Mouse (Mus musculus) ES-E14 (cell line): ENCODE measurements around the gene Doc2g. TPM values are rescaled to one million over a fixed set of nuclear protein-coding genes. Genes with fewer than 3 reads are reported as not detected.
A peak's percentile ranks its signal among the peaks of the same experiment; 100 is the strongest.

Experiments
- DNase-seq: peaks from one replicate; pipeline ENCODE4 v3.0.0-alpha.2; 2013; ENCODE audit warnings: low read depth, low spot score
- H3K27ac ChIP-seq: 2 replicates; pipeline ENCODE4 v1.5.1; 2012; ENCODE audit warnings: low read depth, mild to moderate bottlenecking, low read length, moderate library complexity, mixed read lengths; ENCODE audit not compliant: poor library complexity, insufficient read depth, severe bottlenecking
- H3K36me3 ChIP-seq: 2 replicates; pipeline ENCODE4 v1.6.1; 2012; ENCODE audit warnings: mild to moderate bottlenecking, low read length, moderate library complexity, mixed read lengths; ENCODE audit not compliant: control insufficient read depth, poor library complexity, insufficient read depth, severe bottlenecking
- H3K4me1 ChIP-seq, 2 experiments: fragments of 150-350 bp in 1 of 2; sonication (generic) in 1 of 2; 2 replicates each; pipeline ENCODE4 v1.6.1; 2012; ENCODE audit warnings: low read length in 2 of 2, mild to moderate bottlenecking in 1 of 2, mixed read lengths in 1 of 2; ENCODE audit not compliant: control insufficient read depth in 2 of 2, insufficient read depth in 2 of 2, poor library complexity in 1 of 2
- H3K4me3 ChIP-seq, 2 experiments: fragments of 150-350 bp in 1 of 2; sonication (generic) in 1 of 2; 2 replicates each; pipeline ENCODE4 v1.5.1; 2012; ENCODE audit warnings: low read length in 2 of 2, low read depth in 1 of 2, mild to moderate bottlenecking in 1 of 2, mixed read lengths in 1 of 2; ENCODE audit not compliant: insufficient read depth in 1 of 2, poor library complexity in 1 of 2, severe bottlenecking in 1 of 2
- H3K9ac ChIP-seq: 2 replicates; pipeline ENCODE4 v1.6.1; 2012; ENCODE audit warnings: low read depth, mild to moderate bottlenecking, low read length, mixed read lengths; ENCODE audit not compliant: poor library complexity, insufficient read depth, severe bottlenecking
- H3K9me3 ChIP-seq: fragments of 150-350 bp; sonication (generic); 2 replicates; pipeline ENCODE4 v1.6.1; 2012; ENCODE audit warnings: low read depth, mild to moderate bottlenecking, low read length; ENCODE audit not compliant: control insufficient read depth, insufficient read depth
- CHD2 ChIP-seq: IDR thresholded peaks from 2 replicates; pipeline ENCODE4 v1.6.1; 2014; ENCODE audit warnings: mild to moderate bottlenecking, low read depth, low read length, inconsistent platforms
- HCFC1 ChIP-seq: IDR thresholded peaks from 2 replicates; pipeline ENCODE4 v1.6.1; 2012; ENCODE audit warnings: low read length, inconsistent platforms, borderline replicate concordance; ENCODE audit not compliant: insufficient read depth
- MAFK ChIP-seq: IDR thresholded peaks from 2 replicates; pipeline ENCODE4 v1.6.1; 2014; ENCODE audit warnings: mild to moderate bottlenecking, low read depth, low read length, inconsistent platforms; ENCODE audit not compliant: insufficient read depth
- ZC3H11A ChIP-seq: IDR thresholded peaks from 2 replicates; pipeline ENCODE4 v1.6.1; 2012; ENCODE audit warnings: low read depth, mild to moderate bottlenecking, inconsistent platforms, low read length, borderline replicate concordance
- ZNF384 ChIP-seq: IDR thresholded peaks from 2 replicates; pipeline ENCODE4 v1.6.1; 2012; ENCODE audit warnings: low read depth, low read length, inconsistent platforms
- in situ Hi-C, 2 experiments: fragments of 600-800 bp; cut with MboI; formaldehyde crosslinking; loops; one replicate each; pipeline ENCODE4 v1.15.1; 2025; ENCODE audit warnings: low sequenced_read_pairs in 2 of 2, inconsistent platforms in 1 of 2; ENCODE audit not compliant: unreplicated experiment in 2 of 2
- total RNA-seq: library from RNA; depleted of rRNA; stranded (reverse); fragments of 300-350 nt; gene quantifications from 2 replicates; pipeline ENCODE4 v1.2.3, GENCODE M21; 2012

Doc2g gene
- total RNA-seq, 1 experiment, result 4.6 TPM

DNA sequence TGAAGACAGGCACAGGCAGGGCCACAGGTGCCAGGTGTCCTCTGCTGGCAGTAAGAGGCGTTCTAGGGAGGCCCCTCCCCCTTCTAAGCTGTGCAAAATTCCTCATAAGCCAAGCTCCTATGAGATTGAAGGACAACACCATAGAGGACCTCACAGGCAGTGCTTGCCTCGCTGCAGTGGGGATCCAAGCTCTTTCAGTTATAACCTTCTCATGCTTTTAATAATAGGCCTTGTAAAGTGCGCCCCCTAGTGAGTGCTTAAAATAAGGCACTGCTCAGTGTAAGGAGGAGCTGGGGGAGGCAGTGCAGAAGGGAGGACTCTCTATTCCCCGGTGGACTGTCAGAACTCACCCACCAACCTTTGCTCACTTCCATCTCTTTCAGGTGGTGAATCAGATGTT lies 22.8 kb upstream of the Doc2g start:
- Histone ChIP-seq H3K4me3 (no peak overlapping the region), H3K27ac (no peak overlapping the region), H3K4me1 (peaks cover 0 to 8% of the 10 kb centered on the region in 2 experiments; a peak in 2 of 4 replicates), H3K9ac (no peak overlapping the region), H3K9me3 (no peaks in the 10 kb centered on the region), H3K36me3 (no peaks in the 10 kb centered on the region)
- TF ChIP-seq MAFK, result no peak
- TF ChIP-seq ZNF384, result no peak
- no peak for TF ChIP-seq CHD2
- no peak for TF ChIP-seq ZC3H11A
- TF ChIP-seq HCFC1, result no peak
- peak; percentile 80 for DNase-seq
- in situ Hi-C loops, result no loop called here

DNA sequence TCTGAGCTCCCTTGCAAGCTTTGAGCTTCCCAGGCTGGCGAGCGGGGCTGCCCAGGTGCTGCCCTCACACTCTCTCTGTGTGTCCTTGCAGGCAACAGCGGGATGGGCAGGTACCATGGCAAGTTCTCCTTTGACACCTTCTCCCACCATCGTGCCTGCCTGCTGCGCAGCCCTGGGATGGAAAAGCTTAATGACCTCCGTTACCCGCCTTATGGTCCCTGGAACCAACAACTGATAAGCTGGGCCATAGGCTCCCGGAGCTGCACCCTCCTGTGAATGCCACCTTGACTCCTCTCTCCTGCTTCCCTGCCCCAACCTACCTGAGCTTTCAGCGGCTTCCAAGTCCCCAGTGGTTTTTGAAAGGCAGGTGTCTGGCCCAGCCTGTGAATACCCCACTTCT lies 22.2 kb upstream of the Doc2g start:
- no peak overlapping the region for H3K27ac ChIP-seq
- no peaks in the 10 kb centered on the region for H3K9me3 ChIP-seq
- H3K9ac ChIP-seq, result no peak overlapping the region
- DNase-seq, result no peak
- peaks cover 0 to 11% of the 10 kb centered on the region in 2 experiments; a peak in 2 of 4 replicates for H3K4me1 ChIP-seq
- no peak overlapping the region for H3K4me3 ChIP-seq
- TF ChIP-seq MAFK (no peak), ZNF384 (no peak), ZC3H11A (no peak), HCFC1 (no peak), CHD2 (no peak)
- H3K36me3 ChIP-seq, result no peaks in the 10 kb centered on the region
- in situ Hi-C loops, result no loop called here

DNA sequence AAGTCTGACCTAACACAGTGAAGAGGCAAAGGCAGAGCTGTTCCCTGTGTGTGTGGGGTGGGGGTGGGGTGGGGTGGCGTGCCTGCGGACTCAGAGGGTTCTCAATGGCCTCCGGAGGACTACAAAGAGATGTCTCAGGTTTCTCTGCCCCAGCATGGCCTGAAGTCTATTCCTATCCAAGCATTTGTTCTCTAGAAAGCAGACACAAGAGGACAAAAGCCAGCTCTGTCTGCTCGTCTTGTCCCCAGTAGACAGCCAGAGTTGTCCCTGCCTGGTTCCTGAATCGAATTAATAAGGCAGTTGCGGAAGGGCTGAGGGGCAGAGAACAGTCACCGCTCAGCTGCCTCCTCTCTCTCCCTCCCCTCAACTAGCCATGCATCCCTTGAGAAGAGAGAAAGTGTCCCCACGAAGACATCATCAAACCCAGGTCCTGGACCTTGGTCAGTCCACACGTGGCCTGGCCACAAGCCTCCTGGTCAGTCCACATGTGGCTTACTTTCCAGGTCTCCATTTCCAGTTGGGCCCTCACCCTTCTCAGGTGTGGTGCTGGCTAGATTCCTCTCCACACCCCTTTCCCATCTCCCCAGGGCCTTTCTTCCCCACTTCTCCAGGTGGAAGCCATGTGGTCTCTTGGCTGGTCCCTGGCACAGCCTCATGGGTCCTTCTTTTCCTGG lies 19.4 kb upstream of the Doc2g start:
- H3K4me3 ChIP-seq, result no peak overlapping the region
- in situ Hi-C loops, result no loop called here
- no peak for DNase-seq
- H3K36me3 ChIP-seq, result no peaks in the 10 kb centered on the region
- no peak overlapping the region for H3K9ac ChIP-seq
- H3K27ac ChIP-seq, result no peak overlapping the region
- TF ChIP-seq HCFC1 (no peak), ZNF384 (no peak), MAFK (no peak), CHD2 (no peak), ZC3H11A (no peak)
- no peaks in the 10 kb centered on the region for H3K9me3 ChIP-seq
- H3K4me1 ChIP-seq, result peaks cover 0 to 25% of the 10 kb centered on the region in 2 experiments; a peak in 2 of 4 replicates

DNA sequence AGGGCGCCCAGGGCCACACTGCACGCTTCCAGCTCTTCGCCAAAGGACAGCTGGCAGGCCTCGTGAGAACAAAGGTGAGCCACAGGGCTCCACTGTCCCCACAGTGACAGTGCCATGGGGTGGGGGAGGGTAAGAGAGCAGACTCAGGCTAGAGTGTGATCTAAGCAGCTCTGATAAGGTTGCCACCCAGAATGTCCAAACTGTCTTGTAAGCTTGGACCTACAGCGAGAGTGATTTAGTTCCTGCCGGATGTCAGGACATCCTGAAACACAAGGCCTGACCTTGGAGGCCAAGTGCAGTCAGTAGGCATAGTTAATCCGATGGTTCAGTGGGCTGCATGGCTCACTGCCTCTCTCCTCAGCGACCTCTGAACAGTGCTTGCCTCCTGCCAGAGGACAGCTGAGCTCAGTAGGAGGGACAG lies 17.8 kb upstream of the Doc2g start:
- in situ Hi-C loops, result no loop called here
- no peaks in the 10 kb centered on the region for H3K36me3 ChIP-seq
- H3K9ac ChIP-seq, result no peak overlapping the region
- peaks cover 0 to 25% of the 10 kb centered on the region in 2 experiments; a peak in 2 of 4 replicates for H3K4me1 ChIP-seq
- TF ChIP-seq MAFK (no peak), HCFC1 (no peak), ZC3H11A (no peak), ZNF384 (no peak), CHD2 (no peak)
- no peaks in the 10 kb centered on the region for H3K9me3 ChIP-seq
- no peak overlapping the region for H3K4me3 ChIP-seq
- H3K27ac ChIP-seq, result no peak overlapping the region
- DNase-seq, result no peak
